Mouse (Mus musculus) midbrain, embryonic 14.5 days (tissue): ENCODE results near the gene Ankrd34a. TPM values are rescaled to one million over a fixed set of nuclear protein-coding genes. Genes with fewer than 3 reads are reported as not detected.

Source experiments
- ATAC-seq: fragments of 200-750 bp; cut with Nextera tagmentation; 2 replicates; pipeline ENCODE4 v1.8.0; 2017; ENCODE audit warnings: moderate number of reproducible peaks, moderate library complexity; ENCODE audit not compliant: low FRiP score, low TSS enrichment
- DNase-seq: peaks from one replicate; pipeline ENCODE4 v3.0.0-alpha.2; 2015
- H3K27ac ChIP-seq: fragments of 300-500 bp; sonication (generic); replicated peaks from 2 replicates; pipeline ENCODE4 v1.5.1; 2014; ENCODE audit warnings: mild to moderate bottlenecking, low read depth, low read length, moderate library complexity
- H3K27me3 ChIP-seq: fragments of 300-500 bp; sonication (generic); 2 replicates; pipeline ENCODE4 v1.6.1; 2014; ENCODE audit warnings: low read length, control low read depth, mixed read lengths; ENCODE audit not compliant: control insufficient read depth, insufficient read depth
- H3K36me3 ChIP-seq: fragments of 300-500 bp; sonication (generic); 2 replicates; pipeline ENCODE4 v1.6.1; 2014; ENCODE audit warnings: low read length, control low read depth; ENCODE audit not compliant: control insufficient read depth, insufficient read depth
- H3K4me1 ChIP-seq: fragments of 300-500 bp; sonication (generic); 2 replicates; pipeline ENCODE4 v1.6.1; 2014; ENCODE audit warnings: mild to moderate bottlenecking, antibody characterized with exemption, low read length, control low read depth; ENCODE audit not compliant: control insufficient read depth, insufficient read depth
- H3K4me2 ChIP-seq: fragments of 300-500 bp; sonication (generic); 2 replicates; pipeline ENCODE4 v1.6.1; 2014; ENCODE audit warnings: mild to moderate bottlenecking, low read length, moderate library complexity
- H3K4me3 ChIP-seq: fragments of 300-500 bp; sonication (generic); replicated peaks from 2 replicates; pipeline ENCODE4 v1.5.1; 2014; ENCODE audit warnings: low read depth, low read length
- H3K9ac ChIP-seq: fragments of 300-500 bp; sonication (generic); replicated peaks from 2 replicates; pipeline ENCODE4 v1.6.1; 2014; ENCODE audit warnings: mild to moderate bottlenecking, low read length, moderate library complexity
- H3K9me3 ChIP-seq: fragments of 300-500 bp; sonication (generic); 2 replicates; pipeline ENCODE4 v1.6.1; 2016; ENCODE audit warnings: low read length, control low read depth, mixed read lengths; ENCODE audit not compliant: control insufficient read depth
- WGBS: fragments of 180-500 bp; shearing (Covaris S2); extraction: QIAGEN DNeasy Blood & Tissue Kit; methylation state at CpG from one replicate; pipeline ENCODE4 v1.1.7; 2014; 5-methylcytosine and 5-hydroxymethylcytosine counted together
- polyA plus RNA-seq: library from polyadenylated mRNA; unstranded; fragments of >200 nt; fragmentation: Nextera tagmentation; extraction: Ambion mirVana; gene quantifications from 2 replicates; pipeline ENCODE4 v1.2.1, GENCODE M21; 2014

Gene Ankrd34a
- polyA plus RNA-seq, 1 experiment from 2014 or later, result 12.0 TPM

GRCm38 (mm10) chr3:96575272-96575984 is 21.0 kb upstream of the Ankrd34a start:
- no peak for DNase-seq
- H3K27ac ChIP-seq, result no peak overlapping the region
- H3K36me3 ChIP-seq, result no peaks in the 10 kb centered on the region
- no peaks in the 10 kb centered on the region for H3K27me3 ChIP-seq
- no peaks in the 10 kb centered on the region for H3K9me3 ChIP-seq
- 85% methylated on average over 8 of the region's 8 CpGs for WGBS
- no peak overlapping the region for H3K4me3 ChIP-seq
- H3K9ac ChIP-seq, result no peak overlapping the region
- ATAC-seq, result no peak
- no peak overlapping the region for H3K4me2 ChIP-seq
- peaks cover 14% of the 10 kb centered on the region for H3K4me1 ChIP-seq

GRCm38 (mm10) chr3:96576005-96576658 is 20.3 kb upstream of the Ankrd34a start:
- Histone ChIP-seq H3K4me2 (peak overlapping the region; percentile 43), H3K9ac (no peak overlapping the region), H3K36me3 (no peaks in the 10 kb centered on the region), H3K9me3 (no peaks in the 10 kb centered on the region), H3K27ac (0 out of 2 replicates have a peak overlapping the region, but pooled peaks have one; percentile 61), H3K4me1 (peaks cover 14% of the 10 kb centered on the region), H3K4me3 (no peak overlapping the region; the same call in 1 of the 2 replicates), H3K27me3 (no peaks in the 10 kb centered on the region)
- WGBS, result 77% methylated on average over 14 of the region's 14 CpGs
- ATAC-seq (no peak), DNase-seq (no peak)

- ATAC-seq (peak; percentile 82; the same call in 1 of the 2 replicates), DNase-seq (peak; percentile 86)
- H3K4me1 ChIP-seq, result peaks cover 14% of the 10 kb centered on the region
- 35% methylated on average over 17 of the region's 17 CpGs for WGBS
- H3K9me3 ChIP-seq, result no peaks in the 10 kb centered on the region
- no peaks in the 10 kb centered on the region for H3K27me3 ChIP-seq
- no peaks in the 10 kb centered on the region for H3K36me3 ChIP-seq
- peak within 1 kb of the TSS; percentile 61 for H3K27ac ChIP-seq
- peak within 1 kb of the TSS; percentile 43 for H3K4me2 ChIP-seq
- no peak within 1 kb of the TSS; the same call in 1 of the 2 replicates for H3K9ac ChIP-seq
- H3K4me3 ChIP-seq, result no peak within 1 kb of the TSS; the same call in 1 of the 2 replicates
Observed at GRCm38 (mm10) chr3:96576690-96577541, 19.5 kb upstream of the Ankrd34a start, which contains the start of gene Gm16253. Gm16253 (plus strand) TSS chr3:96576984.

GRCm38 (mm10) chr3:96577566-96577965 is 18.9 kb upstream of the Ankrd34a start:
- 74% methylated on average over 4 of the region's 4 CpGs for WGBS

GRCm38 (mm10) chr3:96578561-96579238 is 17.7 kb upstream of the Ankrd34a start:
- no peaks in the 10 kb centered on the region for H3K36me3 ChIP-seq
- peaks cover 14% of the 10 kb centered on the region for H3K4me1 ChIP-seq
- DNase-seq, result no peak
- H3K27me3 ChIP-seq, result no peaks in the 10 kb centered on the region
- no peak for ATAC-seq
- no peak overlapping the region for H3K27ac ChIP-seq
- H3K4me3 ChIP-seq, result no peak overlapping the region
- 74% methylated on average over 12 of the region's 12 CpGs for WGBS
- no peak overlapping the region for H3K9ac ChIP-seq
- H3K9me3 ChIP-seq, result no peaks in the 10 kb centered on the region
- no peak overlapping the region for H3K4me2 ChIP-seq

More at GRCm38 (mm10) chr3:96577566-96577965, 18.9 kb upstream of the Ankrd34a start:
- ATAC-seq (no peak), DNase-seq (no peak)
- H3K27me3 ChIP-seq, result no peaks in the 10 kb centered on the region
- H3K4me2 ChIP-seq, result no peak overlapping the region
- no peak overlapping the region for H3K4me3 ChIP-seq
- 0 out of 2 replicates have a peak overlapping the region, but pooled peaks have one; percentile 61 for H3K27ac ChIP-seq
- H3K9me3 ChIP-seq, result no peaks in the 10 kb centered on the region
- H3K36me3 ChIP-seq, result no peaks in the 10 kb centered on the region
- H3K4me1 ChIP-seq, result peaks cover 14% of the 10 kb centered on the region
- H3K9ac ChIP-seq, result no peak overlapping the region

GRCm38 (mm10) chr3:96579239-96579750 is 17.1 kb upstream of the Ankrd34a start:
- DNase-seq, result no peak
- Histone ChIP-seq H3K27me3 (no peaks in the 10 kb centered on the region), H3K4me1 (peaks cover 14% of the 10 kb centered on the region), H3K4me2 (no peak overlapping the region), H3K4me3 (no peak overlapping the region), H3K9me3 (no peaks in the 10 kb centered on the region), H3K9ac (no peak overlapping the region), H3K27ac (no peak overlapping the region), H3K36me3 (no peaks in the 10 kb centered on the region)
- 78% methylated on average over 4 of the region's 4 CpGs for WGBS
- no peak for ATAC-seq

GRCm38 (mm10) chr3:96579885-96580454 is 16.5 kb upstream of the Ankrd34a start:
- 13% methylated on average over 16 of the region's 16 CpGs for WGBS
- H3K27ac ChIP-seq, result no peak overlapping the region

More at GRCm38 (mm10) chr3:96579885-96580454, 16.5 kb upstream of the Ankrd34a start:
- DNase-seq, result peak; percentile 95
- Histone ChIP-seq H3K4me2 (peak overlapping the region; percentile 52), H3K27me3 (no peaks in the 10 kb centered on the region), H3K9ac (peak overlapping the region; percentile 34; the same call in 1 of the 2 replicates), H3K36me3 (no peaks in the 10 kb centered on the region), H3K9me3 (no peaks in the 10 kb centered on the region), H3K4me1 (peaks cover 14% of the 10 kb centered on the region), H3K4me3 (peak overlapping the region; percentile 16)
- ATAC-seq, result peak; percentile 72
